Mouse (Mus musculus) megakaryocyte, adult 5-6 weeks (primary cell): ENCODE measurements around the gene Cers6. TPM values are rescaled to one million over a fixed set of nuclear protein-coding genes. Genes with fewer than 3 reads are reported as not detected.

Source experiments
- ATAC-seq: 2 replicates; pipeline ENCODE4 v1.8.0; 2016; ENCODE audit warnings: mild to moderate bottlenecking, inconsistent platforms; ENCODE audit not compliant: poor library complexity, severe bottlenecking
- total RNA-seq, 2 experiments: library from RNA; stranded (forward) in 1 of 2; stranded (reverse) in 1 of 2; fragments of 153-499, 151-499 nt in 1 of 2; fragments of 221-1000, 200-1000 nt in 1 of 2; gene quantifications; 2 replicates each; pipeline versions ENCODE4 v1.2.3 to v1.2.4; 2015 to 2017

Gene Cers6
- total RNA-seq, 2 experiments from 2014 or later = 64.6 to 146 TPM

- ATAC-seq = no peak
Observed at GRCm38 (mm10) chr2:69011860-69012259, 150.6 kb downstream of the Cers6 start.

GRCm38 (mm10) chr2:69014241-69014640 lies 153.0 kb downstream of the Cers6 start:
- ATAC-seq = no peak

- peak; percentile 96 for ATAC-seq
Observed at GRCm38 (mm10) chr2:69015172-69015724, 154.0 kb downstream of the Cers6 start.

- no peak for ATAC-seq
Observed at GRCm38 (mm10) chr2:69015822-69016221, 154.6 kb downstream of the Cers6 start.

- ATAC-seq = no peak
Observed at GRCm38 (mm10) chr2:69019026-69019565, 157.9 kb downstream of the Cers6 start.

GRCm38 (mm10) chr2:69019821-69020489 lies 158.7 kb downstream of the Cers6 start:
- no peak for ATAC-seq

GRCm38 (mm10) chr2:69020636-69021310 lies 159.5 kb downstream of the Cers6 start:
- no peak for ATAC-seq

GRCm38 (mm10) chr2:69021516-69021915 lies 160.3 kb downstream of the Cers6 start:
- no peak for ATAC-seq

- ATAC-seq = no peak
Observed at GRCm38 (mm10) chr2:69024856-69025255, 163.6 kb downstream of the Cers6 start.

- no peak for ATAC-seq
Observed at GRCm38 (mm10) chr2:69032562-69032961, 171.3 kb downstream of the Cers6 start.

- no peak for ATAC-seq
Observed at GRCm38 (mm10) chr2:69035457-69035856, 174.2 kb downstream of the Cers6 start.

- no peak for ATAC-seq
Observed at GRCm38 (mm10) chr2:69037362-69037761, 176.1 kb downstream of the Cers6 start.

GRCm38 (mm10) chr2:69042327-69043106 lies 181.3 kb downstream of the Cers6 start:
- ATAC-seq = no peak

GRCm38 (mm10) chr2:69043431-69044118 lies 182.3 kb downstream of the Cers6 start:
- ATAC-seq = peak; percentile 92

- ATAC-seq = no peak
Observed at GRCm38 (mm10) chr2:69045926-69046325, 184.7 kb downstream of the Cers6 start.

- no peak for ATAC-seq
Observed at GRCm38 (mm10) chr2:69047297-69047696, 186.1 kb downstream of the Cers6 start.

GRCm38 (mm10) chr2:69047805-69048204 lies 186.6 kb downstream of the Cers6 start:
- no peak for ATAC-seq

- no peak for ATAC-seq
Observed at GRCm38 (mm10) chr2:69049179-69049578, 187.9 kb downstream of the Cers6 start.

- no peak for ATAC-seq
Observed at GRCm38 (mm10) chr2:69050189-69050588, 188.9 kb downstream of the Cers6 start.

- ATAC-seq = no peak
Observed at GRCm38 (mm10) chr2:69051596-69051995, 190.4 kb downstream of the Cers6 start.
